Mouse (Mus musculus) ZHBTc4 (cell line): Measurements from ENCODE around the gene Setd5.

ENCODE experiments used
- DNase-seq: peaks from one replicate; pipeline ENCODE4 v3.0.0-alpha.2; 2011; ENCODE audit warnings: low read depth, low spot score

Gene Setd5

DNA sequence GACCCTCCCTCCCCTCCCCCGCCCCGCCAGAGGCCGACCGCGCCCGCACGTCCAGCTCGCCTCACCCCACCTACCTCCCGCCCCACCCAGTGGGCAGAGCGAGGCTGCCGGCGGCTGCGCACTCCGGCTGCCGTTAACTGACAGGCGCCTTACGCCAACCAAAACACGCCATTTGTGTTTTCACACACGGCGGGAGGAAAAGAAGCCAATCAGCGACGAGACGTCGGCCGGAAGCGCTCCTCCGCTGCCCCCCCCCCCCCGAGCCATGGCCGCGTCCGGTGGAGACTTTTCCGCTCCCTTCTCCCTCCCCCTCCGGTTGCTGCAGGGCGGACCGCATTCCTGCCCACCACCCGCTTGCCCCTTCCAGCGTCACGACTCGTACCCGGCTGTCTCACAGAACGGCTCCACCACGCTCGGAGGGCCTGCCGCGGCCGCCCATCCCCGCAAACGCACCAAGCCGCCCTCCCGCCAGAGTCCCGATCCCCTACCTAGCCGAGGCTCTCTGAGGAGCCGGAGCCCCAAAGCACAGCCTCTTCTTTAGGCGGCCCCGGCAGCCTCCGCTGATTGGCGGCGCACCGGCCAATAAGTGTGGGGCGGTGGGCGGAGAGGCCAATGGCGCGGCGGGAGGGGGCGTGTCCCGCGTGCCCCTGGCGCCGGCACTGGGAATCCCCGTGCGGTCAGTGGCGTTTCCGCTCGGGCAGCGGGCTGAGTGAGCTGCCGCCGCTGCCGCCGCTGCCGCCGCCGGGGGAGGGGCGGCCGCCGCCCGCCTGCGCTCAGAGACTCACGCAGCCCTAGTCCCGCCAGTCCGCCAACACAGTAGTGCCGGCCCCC lies at the start of gene Setd5:
Gene Setd5 (plus strand): TSS at position 680 of the 831 bp plus-strand sequence.
- DNase-seq: peak; percentile 98

- DNase-seq: no peak
Observed at GRCm38 (mm10) chr6:113027446-113027845, 49.7 kb upstream of the Setd5 start.

DNA sequence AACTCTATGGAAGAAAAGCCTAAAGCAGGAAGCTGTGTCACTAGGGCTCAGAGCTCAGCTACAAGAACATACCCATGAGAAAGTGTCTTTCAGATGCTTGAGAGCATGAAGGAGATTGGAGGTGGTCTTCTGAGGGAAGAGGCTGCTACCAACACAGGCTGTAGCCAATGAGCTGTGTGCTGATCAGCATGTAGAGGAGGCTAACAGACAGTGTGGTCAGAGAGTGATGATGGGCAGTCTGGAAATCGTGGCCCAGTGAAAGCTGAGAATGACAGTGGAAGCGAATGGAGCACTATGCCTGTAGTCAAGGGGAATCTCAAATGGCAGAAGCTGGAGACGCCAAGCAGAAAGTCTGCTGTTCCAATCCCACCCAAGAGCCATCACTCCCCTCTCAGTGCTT lies 48.2 kb upstream of the Setd5 start:
- DNase-seq: no peak

DNA sequence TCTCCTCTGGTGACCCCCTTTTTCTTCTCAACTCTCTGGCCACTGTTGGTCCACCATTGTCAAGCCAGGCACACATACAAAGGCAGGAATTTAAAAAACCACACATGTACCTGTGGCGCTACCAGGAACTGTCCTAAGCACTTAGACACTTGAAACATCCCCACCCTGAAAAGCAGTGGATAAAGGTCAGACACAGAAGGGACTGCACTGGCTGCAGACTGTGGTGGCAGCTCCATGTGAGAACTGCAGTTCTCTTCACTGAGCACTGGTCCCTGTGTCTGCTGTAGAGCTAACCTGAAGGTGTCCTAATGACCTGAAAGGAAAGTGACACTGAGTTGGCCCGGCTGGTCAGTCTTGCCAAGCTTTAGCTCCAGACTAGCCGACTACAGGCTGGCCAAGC lies 46.6 kb upstream of the Setd5 start:
- DNase-seq: no peak

GRCm38 (mm10) chr6:113030970-113031660 lies 46.0 kb upstream of the Setd5 start:
- DNase-seq: no peak

- peak; percentile 69 for DNase-seq
Observed at GRCm38 (mm10) chr6:113032121-113032520, 45.0 kb upstream of the Setd5 start.

- no peak for DNase-seq
Observed at GRCm38 (mm10) chr6:113033185-113033584, 44.0 kb upstream of the Setd5 start.

GRCm38 (mm10) chr6:113034466-113034865 lies 42.7 kb upstream of the Setd5 start:
- DNase-seq: no peak

GRCm38 (mm10) chr6:113036463-113037175 lies 40.5 kb upstream of the Setd5 start:
- peak; percentile 20 for DNase-seq

DNA sequence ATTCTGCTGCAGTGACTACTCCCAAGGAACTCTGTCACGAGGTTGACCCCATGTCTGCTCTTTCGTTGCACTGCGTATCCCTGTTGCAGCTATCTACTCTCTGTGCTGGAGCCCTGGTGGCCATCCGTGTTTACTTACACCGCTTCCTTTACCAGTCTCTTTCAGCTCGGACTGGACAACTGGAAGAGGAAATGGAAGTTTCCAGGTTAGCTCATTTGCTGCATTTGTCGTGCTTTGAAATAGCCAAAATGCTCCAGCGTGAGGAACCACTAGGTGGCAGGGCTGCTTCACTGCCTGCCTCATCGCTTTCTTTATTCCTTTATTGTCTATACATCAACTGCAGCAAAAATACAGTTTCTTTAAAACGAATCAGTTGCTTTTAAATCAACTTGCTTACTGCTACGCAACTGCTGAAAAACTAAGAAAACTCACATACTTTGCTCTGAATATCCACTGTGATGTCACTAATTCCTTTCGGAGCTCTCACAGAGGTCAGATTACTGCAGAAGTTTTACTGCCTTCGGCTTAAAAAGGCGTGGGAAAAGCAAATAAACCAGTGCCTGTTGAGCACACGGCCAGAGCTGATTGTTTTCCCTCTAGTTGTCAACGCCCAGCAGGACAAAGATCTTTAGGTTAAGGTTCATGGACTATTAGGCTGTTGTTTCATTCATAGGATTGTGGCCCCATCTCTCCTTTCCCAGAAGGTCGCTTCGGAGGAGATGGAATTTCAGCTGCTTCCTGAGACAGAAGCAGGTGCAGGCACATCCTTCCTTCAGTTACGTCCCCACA lies 39.0 kb upstream of the Setd5 start:
- peak; percentile 88 for DNase-seq

- no peak for DNase-seq
Observed at GRCm38 (mm10) chr6:113038735-113039058, 38.5 kb upstream of the Setd5 start.

DNA sequence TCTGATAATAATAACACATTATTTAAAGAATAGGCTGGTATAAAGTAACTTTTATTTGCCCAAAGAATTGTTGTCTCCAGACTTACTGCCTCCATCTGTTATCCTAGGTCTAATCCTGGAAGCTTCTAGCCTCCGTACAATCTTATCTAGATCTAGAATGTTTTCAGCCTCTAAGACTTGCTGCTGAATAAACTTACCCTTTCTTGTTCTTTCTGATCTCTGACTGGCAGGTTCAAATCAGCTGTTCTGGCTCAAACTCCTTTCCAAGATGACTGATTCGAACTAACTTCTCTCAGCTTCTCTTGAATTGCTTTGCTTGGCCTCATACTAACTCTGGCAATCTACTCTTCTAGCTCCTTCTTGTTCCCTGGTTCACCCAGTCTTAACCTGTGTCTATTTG lies 36.8 kb upstream of the Setd5 start:
- DNase-seq: no peak

GRCm38 (mm10) chr6:113041215-113041990 lies 35.8 kb upstream of the Setd5 start:
- DNase-seq: no peak

- DNase-seq: no peak
Observed at GRCm38 (mm10) chr6:113045575-113045974, 31.6 kb upstream of the Setd5 start.

- DNase-seq: peak; percentile 99
Observed at GRCm38 (mm10) chr6:113046041-113046975, 30.9 kb upstream of the Setd5 start, which contains the start of gene Thumpd3. TSS of gene Thumpd3 (plus strand) at chr6:113046225.

GRCm38 (mm10) chr6:113047016-113047746 lies 30.0 kb upstream of the Setd5 start:
- DNase-seq: no peak

DNA sequence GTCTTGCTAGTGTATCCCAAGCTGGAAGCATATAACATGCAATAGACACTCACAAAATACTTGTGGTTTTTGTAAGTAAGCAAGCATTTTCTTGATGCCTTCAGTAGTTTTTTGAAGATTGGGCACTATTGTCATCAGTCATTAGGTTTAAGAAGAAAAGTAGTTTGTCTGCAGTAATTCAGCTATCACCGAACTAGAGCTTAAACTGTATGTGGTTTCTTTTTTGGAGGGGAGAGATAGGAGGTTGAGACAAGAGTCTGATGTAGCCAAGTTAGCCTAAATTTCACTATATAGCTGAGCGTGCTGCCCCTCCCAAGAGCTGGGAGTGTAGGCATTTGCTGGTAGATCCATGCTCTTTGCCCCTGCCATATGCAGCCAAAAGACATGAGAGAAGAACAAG lies 28.8 kb upstream of the Setd5 start:
- DNase-seq: no peak

GRCm38 (mm10) chr6:113049159-113049558 lies 28.0 kb upstream of the Setd5 start:
- DNase-seq: no peak

DNA sequence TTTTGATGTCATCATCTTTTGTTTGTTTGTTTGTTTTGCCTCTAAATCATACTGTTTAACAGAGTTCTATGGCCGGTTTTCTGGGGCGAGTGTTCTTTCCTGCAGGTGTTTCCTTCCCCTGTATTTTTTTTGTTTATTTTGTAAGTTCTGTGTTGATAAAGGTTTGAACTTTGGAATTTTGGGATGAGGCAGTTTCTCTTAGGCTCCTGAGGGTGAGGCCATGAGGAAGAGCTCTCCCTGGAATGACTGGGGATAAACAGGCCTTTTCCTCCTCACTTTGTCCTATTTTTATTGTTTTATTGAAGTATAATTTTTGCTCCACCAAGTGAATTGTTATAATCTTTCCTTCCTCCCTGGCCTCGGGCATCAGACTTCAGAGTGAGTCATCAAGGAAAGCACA lies 24.2 kb upstream of the Setd5 start:
- no peak for DNase-seq
